Comparison of ENCODE assay signal across 16 mouse cellular contexts in the genomic region with DNA sequence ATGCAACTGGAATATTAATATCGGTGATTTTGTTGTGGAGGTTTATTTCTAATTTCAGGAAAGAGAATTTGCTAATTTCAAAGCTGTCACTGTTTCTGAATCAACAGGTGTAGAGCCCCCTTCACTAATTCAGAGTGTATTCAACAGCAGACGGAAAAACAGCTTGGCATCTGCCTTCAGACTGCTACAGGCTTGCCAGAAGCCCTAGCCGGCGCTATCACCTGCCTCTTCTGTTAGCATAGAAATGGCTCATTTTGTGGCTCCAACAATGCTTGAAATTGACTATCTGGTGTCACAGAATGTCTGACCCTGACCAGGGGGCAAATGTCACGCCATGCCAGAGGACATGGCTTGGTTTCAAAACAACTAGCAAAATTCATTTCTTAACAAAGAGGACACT.
A peak's percentile ranks its signal among the peaks of the same experiment; 100 is the strongest.
DNase-seq lines count a peak whose midpoint lies in the region.
"Had no signal": no experiment of that assay in that cellular context is flagged by ENCODE, and none has a peak within 500 bp of the region (broad histone marks: within the 10 kb centered on the region; RNA-seq: fewer than 3 reads in every experiment).

No protein-coding gene starts in this region.

- intact Hi-C loops in left cerebral cortex, postnatal 4 days (cut with DNase I), result no loop called here

- peak; percentile 2 for DNase-seq in cerebellum, adult 9-11 months
- DNase-seq in cerebellum, adult 11 months, result no peak
- peak; percentile 35 for DNase-seq in left cerebral cortex, postnatal 4 days
- DNase-seq in left cerebral cortex, adult 18-20 months (ENCODE audit: low spot score in 2 of 2), result no peak
- DNase-seq in layer of hippocampus, adult 8-10 months (ENCODE audit: low spot score in 2 of 2), result peak; percentile 18 to 46
- DNase-seq in gastrocnemius, postnatal 4 days (ENCODE audit: low spot score in 2 of 2), result no peak
- DNase-seq in embryo, embryonic 9.5 days (ENCODE audit: extremely low spot score), result no peak
- DNase-seq: adrenal gland, postnatal 14 days; heart, postnatal 36 days; kidney, adult 8-10 months; kidney, postnatal 14 days; liver, embryonic 13.5 days; lung, adult 2 months; lung, postnatal 14 days; thymus, adult 2 months; thymus, postnatal 4 days had no signal

Comparison
In these comparisons a context has a peak if more than half of its experiments do, and no peak if none do; other contexts are left out.
1. DNase-seq: peak in cerebellum, adult 9-11 months (single experiment), left cerebral cortex, postnatal 4 days (single experiment) and layer of hippocampus, adult 8-10 months (2 of 2); none in cerebellum, adult 11 months (single experiment), left cerebral cortex, adult 18-20 months (0 of 2), gastrocnemius, postnatal 4 days (0 of 2) and embryo, embryonic 9.5 days (single experiment).